Mouse (Mus musculus) cerebral cortex, adult 2 months (tissue): ENCODE data around the gene Rdh12.

Source experiments
- WGBS: fragments of 180-500 bp; shearing (Covaris S2); methylation state at CpG from one replicate; pipeline ENCODE4 v1.1.7; 2018; 5-methylcytosine and 5-hydroxymethylcytosine counted together

Rdh12 gene

GRCm38 (mm10) chr12:79253294-79254053 lies 44.8 kb downstream of the Rdh12 start:
- WGBS = 90% methylated on average over 9 of the region's 9 CpGs

- WGBS = 96% methylated on average over 10 of the region's 10 CpGs
These were observed 46.3 kb downstream of the Rdh12 start for GRCm38 (mm10) chr12:79254975-79255374.

GRCm38 (mm10) chr12:79260154-79260553 lies 51.4 kb downstream of the Rdh12 start:
- WGBS = 89% methylated on average over 2 of the region's 2 CpGs

- 51% methylated on average over 5 of the region's 5 CpGs for WGBS
These were observed 52.3 kb downstream of the Rdh12 start for GRCm38 (mm10) chr12:79261035-79261434.
